Mouse (Mus musculus) neural tube, embryonic 13.5 days (tissue): ENCODE measurements at regions not wholly inside any gene's neighbourhood (a gene's known extent, or its start where the extent isn't known, plus 50 kb on each side); places are given as distances from the start of the nearest gene placed in this dataset.
A peak's percentile ranks its signal among the peaks of the same experiment; 100 is the strongest.

ENCODE experiments used
- ATAC-seq: fragments of 200-750 bp; cut with Nextera tagmentation; 2 replicates; pipeline ENCODE4 v1.8.0; 2017; ENCODE audit warnings: low read depth, mild to moderate bottlenecking, moderate TSS enrichment, moderate library complexity
- H3K27ac ChIP-seq: fragments of 300-500 bp; sonication (generic); replicated peaks from 2 replicates; pipeline ENCODE4 v1.5.1; 2015; ENCODE audit warnings: moderate library complexity, mild to moderate bottlenecking, inconsistent platforms
- H3K27me3 ChIP-seq: fragments of 300-500 bp; sonication (generic); 2 replicates; pipeline ENCODE4 v1.6.1; 2015; ENCODE audit warnings: mild to moderate bottlenecking, inconsistent platforms
- H3K36me3 ChIP-seq: fragments of 300-500 bp; sonication (generic); 2 replicates; pipeline ENCODE4 v1.6.1; 2015; ENCODE audit warnings: mild to moderate bottlenecking, inconsistent platforms
- H3K4me1 ChIP-seq: fragments of 300-500 bp; sonication (generic); replicated peaks from 2 replicates; pipeline ENCODE4 v1.6.1; 2015; ENCODE audit warnings: inconsistent platforms
- H3K4me2 ChIP-seq: fragments of 300-500 bp; sonication (generic); 2 replicates; pipeline ENCODE4 v1.6.1; 2015; ENCODE audit warnings: inconsistent platforms, mild to moderate bottlenecking, moderate library complexity
- H3K4me3 ChIP-seq: fragments of 300-500 bp; sonication (generic); 2 replicates; pipeline ENCODE4 v1.5.1; 2015; ENCODE audit warnings: mild to moderate bottlenecking, inconsistent platforms
- H3K9ac ChIP-seq: fragments of 300-500 bp; sonication (generic); 2 replicates; pipeline ENCODE4 v1.6.1; 2015; ENCODE audit warnings: moderate library complexity, mild to moderate bottlenecking, inconsistent platforms
- H3K9me3 ChIP-seq: fragments of 300-500 bp; sonication (generic); 2 replicates; pipeline ENCODE4 v1.6.1; 2016; ENCODE audit warnings: inconsistent platforms
- WGBS: fragments of 180-500 bp; shearing (Covaris S2); methylation state at CpG from one replicate; pipeline ENCODE4 v1.1.7; 2015; 5-methylcytosine and 5-hydroxymethylcytosine counted together

- Histone ChIP-seq H3K9me3 (no peaks in the 10 kb centered on the region), H3K4me2 (no peak overlapping the region), H3K4me1 (no peaks in the 10 kb centered on the region), H3K4me3 (no peak overlapping the region), H3K27me3 (no peaks in the 10 kb centered on the region), H3K9ac (no peak overlapping the region), H3K36me3 (no peaks in the 10 kb centered on the region), H3K27ac (no peak overlapping the region)
- 73% methylated on average over 4 of the region's 4 CpGs for WGBS
- ATAC-seq: no peak
Measured at GRCm38 (mm10) chr16:71004211-71004610, 690.5 kb downstream of the Gbe1 start.

- Histone ChIP-seq H3K9ac (no peak overlapping the region), H3K27ac (no peak overlapping the region), H3K9me3 (no peaks in the 10 kb centered on the region), H3K4me3 (no peak overlapping the region), H3K4me1 (no peaks in the 10 kb centered on the region), H3K4me2 (no peak overlapping the region), H3K27me3 (no peaks in the 10 kb centered on the region), H3K36me3 (no peaks in the 10 kb centered on the region)
- no peak for ATAC-seq
- 66% methylated on average over 2 of the region's 2 CpGs for WGBS
Measured at GRCm38 (mm10) chr16:71043381-71043780, 729.6 kb downstream of the Gbe1 start.

GRCm38 (mm10) chr16:71054258-71054657 is 740.5 kb downstream of the Gbe1 start:
- Histone ChIP-seq H3K9ac (no peak overlapping the region), H3K4me1 (no peaks in the 10 kb centered on the region), H3K27me3 (no peaks in the 10 kb centered on the region), H3K36me3 (no peaks in the 10 kb centered on the region), H3K4me2 (no peak overlapping the region), H3K4me3 (no peak overlapping the region), H3K27ac (no peak overlapping the region), H3K9me3 (no peaks in the 10 kb centered on the region)
- no peak for ATAC-seq
- 77% methylated on average over 2 of the region's 2 CpGs for whole genome bisulfite sequencing

- peak overlapping the region; percentile 42; the same call in 1 of the 2 replicates for H3K27ac ChIP-seq
- no peak overlapping the region for H3K4me2 ChIP-seq
- H3K4me3 ChIP-seq: no peak overlapping the region
- no peaks in the 10 kb centered on the region for H3K36me3 ChIP-seq
- H3K9me3 ChIP-seq: no peaks in the 10 kb centered on the region
- ATAC-seq: no peak
- peaks cover 13% of the 10 kb centered on the region; the same call in 1 of the 2 replicates for H3K4me1 ChIP-seq
- no peaks in the 10 kb centered on the region for H3K27me3 ChIP-seq
- 58% methylated on average over 3 of the region's 3 CpGs for WGBS
- no peak overlapping the region for H3K9ac ChIP-seq
Measured at GRCm38 (mm10) chr16:71062754-71063153, 749.0 kb downstream of the Gbe1 start.

- H3K27ac ChIP-seq: no peak overlapping the region
- WGBS: 56% methylated on average over 3 of the region's 3 CpGs
- peaks cover 13% of the 10 kb centered on the region; the same call in 1 of the 2 replicates for H3K4me1 ChIP-seq
- H3K4me2 ChIP-seq: no peak overlapping the region
- peak; percentile 67; the same call in 1 of the 2 replicates for ATAC-seq
- no peaks in the 10 kb centered on the region for H3K36me3 ChIP-seq
- no peaks in the 10 kb centered on the region for H3K27me3 ChIP-seq
- no peak overlapping the region for H3K4me3 ChIP-seq
- no peaks in the 10 kb centered on the region for H3K9me3 ChIP-seq
- H3K9ac ChIP-seq: no peak overlapping the region
Measured at GRCm38 (mm10) chr16:71063361-71063932, 749.7 kb downstream of the Gbe1 start.

GRCm38 (mm10) chr16:71070186-71070585 is 756.4 kb downstream of the Gbe1 start:
- Histone ChIP-seq H3K27me3 (no peaks in the 10 kb centered on the region), H3K36me3 (no peaks in the 10 kb centered on the region), H3K27ac (no peak overlapping the region), H3K9ac (no peak overlapping the region), H3K9me3 (no peaks in the 10 kb centered on the region), H3K4me2 (no peak overlapping the region), H3K4me1 (no peaks in the 10 kb centered on the region; the same call in 1 of the 2 replicates), H3K4me3 (no peak overlapping the region)
- ATAC-seq: no peak

GRCm38 (mm10) chr16:71102829-71103228 is 789.1 kb downstream of the Gbe1 start:
- no peaks in the 10 kb centered on the region for H3K4me1 ChIP-seq
- 81% methylated on average over 3 of the region's 3 CpGs for WGBS
- no peaks in the 10 kb centered on the region for H3K36me3 ChIP-seq
- H3K4me2 ChIP-seq: no peak overlapping the region
- H3K9ac ChIP-seq: no peak overlapping the region
- no peak for ATAC-seq
- H3K27me3 ChIP-seq: no peaks in the 10 kb centered on the region
- H3K4me3 ChIP-seq: no peak overlapping the region
- H3K27ac ChIP-seq: no peak overlapping the region
- no peaks in the 10 kb centered on the region for H3K9me3 ChIP-seq

- Histone ChIP-seq H3K9me3 (no peaks in the 10 kb centered on the region), H3K36me3 (no peaks in the 10 kb centered on the region), H3K4me1 (no peaks in the 10 kb centered on the region), H3K27ac (no peak overlapping the region), H3K4me2 (no peak overlapping the region), H3K4me3 (no peak overlapping the region), H3K27me3 (no peaks in the 10 kb centered on the region), H3K9ac (no peak overlapping the region)
- ATAC-seq: no peak
- WGBS: 98% methylated on average over 1 of the region's 1 CpGs
Measured at GRCm38 (mm10) chr16:71108979-71109378, 795.2 kb downstream of the Gbe1 start.

GRCm38 (mm10) chr16:71114301-71114700 is 800.6 kb downstream of the Gbe1 start:
- Histone ChIP-seq H3K4me1 (no peaks in the 10 kb centered on the region), H3K27me3 (no peaks in the 10 kb centered on the region), H3K9ac (no peak overlapping the region), H3K4me2 (no peak overlapping the region), H3K9me3 (no peaks in the 10 kb centered on the region), H3K36me3 (no peaks in the 10 kb centered on the region), H3K27ac (no peak overlapping the region), H3K4me3 (no peak overlapping the region)
- 83% methylated on average over 3 of the region's 3 CpGs for WGBS
- no peak for ATAC-seq

GRCm38 (mm10) chr16:71120706-71121105 is 807.0 kb downstream of the Gbe1 start:
- Histone ChIP-seq H3K27me3 (no peaks in the 10 kb centered on the region), H3K36me3 (no peaks in the 10 kb centered on the region), H3K9ac (no peak overlapping the region), H3K9me3 (no peaks in the 10 kb centered on the region), H3K4me2 (no peak overlapping the region), H3K4me3 (no peak overlapping the region), H3K27ac (no peak overlapping the region), H3K4me1 (no peaks in the 10 kb centered on the region)
- 86% methylated on average over 5 of the region's 5 CpGs for WGBS
- ATAC-seq: no peak

GRCm38 (mm10) chr16:71123616-71124015 is 809.9 kb downstream of the Gbe1 start:
- no peak overlapping the region for H3K4me2 ChIP-seq
- H3K4me1 ChIP-seq: no peaks in the 10 kb centered on the region
- no peak overlapping the region for H3K9ac ChIP-seq
- H3K4me3 ChIP-seq: no peak overlapping the region
- no peak overlapping the region for H3K27ac ChIP-seq
- ATAC-seq: no peak
- no peaks in the 10 kb centered on the region for H3K36me3 ChIP-seq
- no peaks in the 10 kb centered on the region for H3K9me3 ChIP-seq
- H3K27me3 ChIP-seq: no peaks in the 10 kb centered on the region
- WGBS: 91% methylated on average over 4 of the region's 4 CpGs

- Histone ChIP-seq H3K27ac (no peak overlapping the region), H3K4me3 (no peak overlapping the region), H3K4me1 (no peaks in the 10 kb centered on the region), H3K36me3 (no peaks in the 10 kb centered on the region), H3K27me3 (no peaks in the 10 kb centered on the region), H3K4me2 (no peak overlapping the region), H3K9ac (no peak overlapping the region), H3K9me3 (no peaks in the 10 kb centered on the region)
- ATAC-seq: no peak
Measured at GRCm38 (mm10) chr16:71132826-71133225, 819.1 kb downstream of the Gbe1 start.

GRCm38 (mm10) chr16:71138668-71139067 is 824.9 kb downstream of the Gbe1 start:
- 75% methylated on average over 3 of the region's 3 CpGs for WGBS
- Histone ChIP-seq H3K36me3 (no peaks in the 10 kb centered on the region), H3K4me1 (no peaks in the 10 kb centered on the region), H3K9ac (no peak overlapping the region), H3K9me3 (no peaks in the 10 kb centered on the region), H3K4me3 (no peak overlapping the region), H3K4me2 (no peak overlapping the region), H3K27ac (no peak overlapping the region), H3K27me3 (no peaks in the 10 kb centered on the region)
- no peak for ATAC-seq
